Mouse (Mus musculus) bone marrow macrophage, adult 2 months (primary cell): ENCODE measurements at regions not wholly inside any gene's neighbourhood (a gene's known extent, or its start where the extent isn't known, plus 50 kb on each side); places are given as distances from the start of the nearest gene placed in this dataset.
A peak's percentile ranks its signal among the peaks of the same experiment; 100 is the strongest.

Experiments
- H3K27ac ChIP-seq: 2 replicates; pipeline ENCODE4 v1.5.1; 2012; ENCODE audit warnings: low read depth, low read length; ENCODE audit not compliant: insufficient read depth
- H3K4me1 ChIP-seq: 2 replicates; pipeline ENCODE4 v1.6.1; 2012; ENCODE audit warnings: low read length; ENCODE audit not compliant: control insufficient read depth, insufficient read depth
- H3K4me3 ChIP-seq: 2 replicates; pipeline ENCODE4 v1.5.1; 2012; ENCODE audit warnings: mild to moderate bottlenecking, low read length, moderate library complexity; ENCODE audit not compliant: insufficient read depth
- CTCF ChIP-seq: IDR thresholded peaks from 2 replicates; pipeline ENCODE4 v1.5.1; 2012; ENCODE audit warnings: low read depth, mild to moderate bottlenecking, low read length, moderate library complexity
- POLR2A ChIP-seq: IDR thresholded peaks from 2 replicates; pipeline ENCODE4 v1.6.1; 2012; ENCODE audit warnings: mild to moderate bottlenecking, low read depth, low read length, borderline replicate concordance

DNA sequence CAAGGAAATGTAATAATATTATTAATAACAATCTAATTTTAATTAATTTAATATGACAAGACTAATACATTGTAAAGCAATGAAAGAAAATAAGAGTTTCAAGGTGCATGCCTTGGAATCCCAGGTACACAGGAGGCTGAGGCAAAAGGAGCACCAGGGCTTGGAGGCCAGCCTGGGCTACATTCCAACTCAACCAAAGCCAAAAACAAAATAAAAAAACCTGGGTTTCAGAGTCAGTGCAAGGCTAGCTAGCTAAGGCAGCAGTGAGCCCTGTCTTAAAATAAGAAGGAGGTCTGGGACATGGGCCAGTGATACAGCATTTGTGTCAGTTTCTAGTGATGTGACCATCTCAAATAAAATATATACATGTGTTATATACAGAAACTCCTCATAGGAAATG, 174.8 kb downstream of the Shq1 start:
- TF ChIP-seq POLR2A: no peak
- no peak for TF ChIP-seq CTCF
- Histone ChIP-seq H3K4me3 (no peak overlapping the region), H3K27ac (no peak overlapping the region), H3K4me1 (peaks cover 7% of the 10 kb centered on the region)

- no peak for TF ChIP-seq POLR2A
- TF ChIP-seq CTCF: no peak
- Histone ChIP-seq H3K4me3 (no peak overlapping the region), H3K4me1 (0 out of 2 replicates have a peak, but pooled peaks cover 3% of the 10 kb centered on the region), H3K27ac (no peak overlapping the region)
Observed at GRCm38 (mm10) chr6:100495131-100495530, 175.8 kb downstream of the Shq1 start.

GRCm38 (mm10) chr6:100493558-100493957, 177.4 kb downstream of the Shq1 start:
- TF ChIP-seq CTCF (no peak), POLR2A (no peak)
- H3K27ac ChIP-seq: no peak overlapping the region
- no peak overlapping the region for H3K4me3 ChIP-seq
- 0 out of 2 replicates have a peak, but pooled peaks cover under 1% of the 10 kb centered on the region for H3K4me1 ChIP-seq

- H3K27ac ChIP-seq: no peak overlapping the region
- peaks cover 7% of the 10 kb centered on the region for H3K4me1 ChIP-seq
- no peak for TF ChIP-seq POLR2A
- TF ChIP-seq CTCF: no peak
- no peak overlapping the region for H3K4me3 ChIP-seq
Observed at GRCm38 (mm10) chr6:100491811-100492210, 179.1 kb downstream of the Shq1 start.

- TF ChIP-seq POLR2A (no peak), CTCF (no peak)
- Histone ChIP-seq H3K4me3 (no peak overlapping the region), H3K4me1 (peaks cover 7% of the 10 kb centered on the region)
Observed at GRCm38 (mm10) chr6:100490920-100491712, 179.8 kb downstream of the Shq1 start.

DNA sequence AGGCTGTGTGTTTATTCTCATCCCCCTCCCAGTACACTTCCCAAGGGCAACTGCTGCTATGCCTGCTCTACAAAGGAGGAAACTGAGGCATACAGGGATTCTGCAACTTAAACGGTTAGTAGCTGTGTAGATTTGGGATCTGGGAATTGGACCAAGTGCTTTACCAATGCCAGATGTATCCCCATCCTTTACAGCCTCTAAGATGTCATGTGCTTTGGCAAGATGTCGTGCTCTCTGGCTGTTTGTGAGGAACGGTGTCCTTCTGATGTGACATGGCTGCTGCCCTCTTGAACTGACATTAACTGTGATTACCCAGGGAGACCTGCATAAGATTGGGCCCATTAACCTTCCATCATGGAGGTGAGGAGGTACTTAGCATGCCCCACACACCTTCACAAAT, 187.1 kb downstream of the Shq1 start:
- TF ChIP-seq POLR2A (no peak), CTCF (no peak)
- H3K27ac ChIP-seq: no peak overlapping the region
- peaks cover 44% of the 10 kb centered on the region for H3K4me1 ChIP-seq
- no peak overlapping the region for H3K4me3 ChIP-seq

More at GRCm38 (mm10) chr6:100490920-100491712, 179.8 kb downstream of the Shq1 start:
- H3K27ac ChIP-seq: no peak overlapping the region

DNA sequence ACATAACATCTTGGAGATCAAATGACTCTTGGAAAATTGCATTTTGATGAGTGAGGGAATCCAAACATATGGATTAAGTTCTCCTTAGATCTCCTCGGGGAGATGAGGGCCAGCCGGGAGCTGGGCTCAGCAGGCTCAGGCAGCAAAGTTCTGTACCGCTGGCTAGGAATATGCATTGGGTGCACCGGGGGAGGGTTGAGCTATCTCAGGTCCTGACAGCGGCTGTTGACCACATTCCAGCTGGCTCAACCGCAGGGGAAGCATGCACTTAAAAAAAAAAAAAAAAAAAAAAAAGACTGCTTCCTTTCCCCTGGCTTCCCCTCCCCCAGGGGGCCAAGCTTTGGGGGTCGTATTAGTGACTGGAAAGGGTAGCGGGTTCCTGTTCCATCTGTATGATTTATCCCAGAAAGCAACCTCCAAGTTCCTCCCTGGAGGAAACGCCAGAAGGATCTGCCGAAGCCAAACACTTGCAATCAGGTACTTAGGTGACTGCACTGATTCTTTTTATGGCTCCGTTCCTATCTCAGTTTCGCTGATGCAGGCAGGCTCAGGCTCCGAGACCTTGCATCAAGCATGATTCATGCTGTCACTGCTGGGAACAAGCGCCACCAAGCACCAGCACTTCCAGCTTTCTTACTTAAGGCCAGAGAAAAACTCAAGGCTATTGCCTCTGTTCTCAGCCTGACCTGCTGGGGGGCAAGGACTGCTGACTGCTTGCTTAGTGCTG, 187.7 kb downstream of the Shq1 start:
- H3K27ac ChIP-seq: no peak overlapping the region
- peaks cover 41% of the 10 kb centered on the region for H3K4me1 ChIP-seq
- no peak for TF ChIP-seq POLR2A
- no peak for TF ChIP-seq CTCF
- 0 out of 2 replicates have a peak overlapping the region, but pooled peaks have one; percentile 9 for H3K4me3 ChIP-seq

- peaks cover 36% of the 10 kb centered on the region for H3K4me1 ChIP-seq
- no peak for TF ChIP-seq POLR2A
- no peak for TF ChIP-seq CTCF
- no peak overlapping the region for H3K27ac ChIP-seq
- no peak overlapping the region for H3K4me3 ChIP-seq
Observed at GRCm38 (mm10) chr6:100482572-100482971, 188.4 kb downstream of the Shq1 start.

DNA sequence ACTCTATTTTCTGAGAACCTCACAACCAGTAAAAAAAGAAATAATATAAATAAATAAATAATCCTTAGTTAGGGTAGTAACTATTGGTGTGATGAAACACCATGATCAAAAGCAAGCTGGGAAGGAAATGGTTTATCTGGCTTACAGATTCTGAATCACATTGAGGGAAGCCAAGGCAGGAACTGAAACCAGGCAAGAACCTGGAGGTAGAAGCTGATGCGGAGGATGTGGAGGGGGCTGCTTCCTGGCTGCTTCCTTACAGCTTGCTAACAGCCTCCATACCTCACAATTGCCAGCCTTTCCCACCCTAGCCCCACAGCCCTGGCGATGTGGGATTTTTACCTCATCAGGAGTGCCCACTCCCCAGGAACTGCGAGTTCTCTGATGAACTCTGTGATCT, 190.4 kb downstream of the Shq1 start:
- Histone ChIP-seq H3K4me3 (no peak overlapping the region), H3K27ac (peak overlapping the region; percentile 48; the same call in 1 of the 2 replicates), H3K4me1 (peaks cover 44% of the 10 kb centered on the region)
- TF ChIP-seq POLR2A (no peak), CTCF (no peak)

- H3K27ac ChIP-seq: peak overlapping the region; percentile 48
Observed at GRCm38 (mm10) chr6:100479881-100480280, 191.1 kb downstream of the Shq1 start.

More at GRCm38 (mm10) chr6:100479881-100480280, 191.1 kb downstream of the Shq1 start:
- Histone ChIP-seq H3K4me3 (no peak overlapping the region), H3K4me1 (peaks cover 44% of the 10 kb centered on the region)
- no peak for TF ChIP-seq POLR2A
- no peak for TF ChIP-seq CTCF
